Mouse (Mus musculus) embryonic facial prominence, embryonic 11.5 days (tissue): Measurements from ENCODE around the gene Nptn. TPM values are rescaled to one million over a fixed set of nuclear protein-coding genes. Genes with fewer than 3 reads are reported as not detected.

Experiments used
- ATAC-seq: fragments of 200-750 bp; cut with Nextera tagmentation; replicated peaks from 2 replicates; pipeline ENCODE4 v1.8.0; 2017; ENCODE audit warnings: low read depth; ENCODE audit not compliant: insufficient number of reproducible peaks, low FRiP score, low TSS enrichment
- DNase-seq: peaks from one replicate; pipeline ENCODE4 v3.0.0-alpha.2; 2015; ENCODE audit warnings: low spot score
- H3K27ac ChIP-seq: fragments of 300-500 bp; sonication (generic); replicated peaks from 2 replicates; pipeline ENCODE4 v1.5.1; 2014; ENCODE audit warnings: mild to moderate bottlenecking, low read depth, low read length, control low read depth
- H3K27me3 ChIP-seq: fragments of 300-500 bp; sonication (generic); 2 replicates; pipeline ENCODE4 v1.6.1; 2014; ENCODE audit warnings: mild to moderate bottlenecking, low read length, moderate library complexity, mixed read lengths; ENCODE audit not compliant: control insufficient read depth, insufficient read depth
- H3K36me3 ChIP-seq: fragments of 300-500 bp; sonication (generic); replicated peaks from 2 replicates; pipeline ENCODE4 v1.6.1; 2014; ENCODE audit warnings: low read depth, mild to moderate bottlenecking, low read length, moderate library complexity, mixed read lengths; ENCODE audit not compliant: control insufficient read depth, insufficient read depth
- H3K4me1 ChIP-seq: fragments of 300-500 bp; sonication (generic); 2 replicates; pipeline ENCODE4 v1.6.1; 2014; ENCODE audit warnings: low read length, mixed read lengths; ENCODE audit not compliant: control insufficient read depth, insufficient read depth
- H3K4me2 ChIP-seq: fragments of 300-500 bp; sonication (generic); 2 replicates; pipeline ENCODE4 v1.6.1; 2014; ENCODE audit warnings: low read depth, mild to moderate bottlenecking, control low read depth, low read length, moderate library complexity
- H3K4me3 ChIP-seq: fragments of 300-500 bp; sonication (generic); 2 replicates; pipeline ENCODE4 v1.5.1; 2014; ENCODE audit warnings: low read depth, low read length, control low read depth
- H3K9ac ChIP-seq: fragments of 300-500 bp; sonication (generic); replicated peaks from 2 replicates; pipeline ENCODE4 v1.6.1; 2014; ENCODE audit warnings: mild to moderate bottlenecking, control low read depth, low read length
- H3K9me3 ChIP-seq: fragments of 300-500 bp; sonication (generic); replicated peaks from 2 replicates; pipeline ENCODE4 v1.6.1; 2016; ENCODE audit warnings: mild to moderate bottlenecking, low read length, inconsistent platforms, mixed read lengths; ENCODE audit not compliant: control insufficient read depth
- WGBS: fragments of 180-500 bp; shearing (Covaris S2); extraction: QIAGEN DNeasy Blood & Tissue Kit; methylation state at CpG from one replicate; pipeline ENCODE4 v1.1.7; 2014; 5-methylcytosine and 5-hydroxymethylcytosine counted together
- polyA plus RNA-seq: library from polyadenylated mRNA; unstranded; fragments of >200 nt; fragmentation: Nextera tagmentation; extraction: Ambion mirVana; gene quantifications from 2 replicates; pipeline ENCODE4 v1.2.1, GENCODE M21; 2014

The Nptn gene
- polyA plus RNA-seq, 1 experiment from 2014 or later = 73.6 TPM

GRCm38 (mm10) chr9:58688076-58688475 is 106.0 kb downstream of the Nptn start:
- Histone ChIP-seq H3K4me1 (no peaks in the 10 kb centered on the region), H3K36me3 (no peaks in the 10 kb centered on the region), H3K27me3 (no peaks in the 10 kb centered on the region), H3K27ac (no peak overlapping the region), H3K4me2 (no peak overlapping the region), H3K9ac (no peak overlapping the region), H3K4me3 (no peak overlapping the region), H3K9me3 (no peaks in the 10 kb centered on the region)
- ATAC-seq = no peak
- 76% methylated on average over 4 of the region's 4 CpGs for WGBS
- no peak for DNase-seq

DNA sequence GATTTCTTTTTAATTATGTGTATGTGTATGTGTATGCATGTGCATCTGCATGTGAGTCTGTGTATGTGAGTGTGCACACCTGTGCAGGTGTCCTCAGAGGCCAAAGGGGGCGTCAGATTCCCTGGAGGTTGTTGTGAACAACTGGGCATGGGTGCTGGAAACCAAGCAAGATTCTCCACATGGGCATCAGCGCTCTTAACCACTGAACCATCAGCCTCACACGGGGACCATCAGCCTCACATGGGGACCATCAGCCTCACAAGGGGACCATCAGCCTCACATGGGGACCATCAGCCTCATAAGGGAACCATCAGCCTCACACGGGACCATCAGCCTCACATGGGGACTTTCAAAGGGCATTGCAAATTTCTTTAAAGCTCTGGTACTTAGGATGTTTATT is 108.7 kb downstream of the Nptn start:
- 83% methylated on average over 4 of the region's 4 CpGs for WGBS
- no peaks in the 10 kb centered on the region for H3K36me3 ChIP-seq
- H3K9ac ChIP-seq = no peak overlapping the region
- no peak overlapping the region for H3K27ac ChIP-seq
- no peak overlapping the region for H3K4me3 ChIP-seq
- no peaks in the 10 kb centered on the region for H3K27me3 ChIP-seq
- H3K4me1 ChIP-seq = no peaks in the 10 kb centered on the region
- H3K9me3 ChIP-seq = no peaks in the 10 kb centered on the region
- DNase-seq = no peak
- H3K4me2 ChIP-seq = no peak overlapping the region
- ATAC-seq = no peak

GRCm38 (mm10) chr9:58691471-58691870 is 109.4 kb downstream of the Nptn start:
- no peak overlapping the region for H3K4me3 ChIP-seq
- no peak overlapping the region for H3K9ac ChIP-seq
- no peak overlapping the region for H3K27ac ChIP-seq
- H3K9me3 ChIP-seq = no peaks in the 10 kb centered on the region
- WGBS = 82% methylated on average over 7 of the region's 7 CpGs
- H3K4me1 ChIP-seq = no peaks in the 10 kb centered on the region
- ATAC-seq (no peak), DNase-seq (no peak)
- H3K27me3 ChIP-seq = no peaks in the 10 kb centered on the region
- no peaks in the 10 kb centered on the region for H3K36me3 ChIP-seq
- H3K4me2 ChIP-seq = no peak overlapping the region

DNA sequence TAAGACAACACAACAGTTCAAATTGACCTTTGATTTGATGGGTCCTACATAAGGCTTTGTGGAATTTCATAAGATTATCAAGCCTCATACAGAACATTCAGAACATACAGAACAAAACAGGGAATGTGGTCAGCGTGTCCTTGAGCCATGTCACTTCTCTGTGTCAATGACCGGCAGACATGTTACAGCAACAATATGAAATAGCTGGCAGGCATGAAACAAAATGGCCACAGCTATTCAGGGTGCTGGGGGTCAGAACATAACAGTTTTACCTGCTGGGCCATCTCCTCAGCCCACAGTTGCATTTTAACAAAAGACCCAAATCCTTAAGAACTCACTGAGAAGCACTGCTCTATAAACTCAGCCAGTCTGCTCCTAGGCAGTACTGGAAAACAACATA is 116.4 kb downstream of the Nptn start:
- H3K9me3 ChIP-seq = no peaks in the 10 kb centered on the region
- WGBS = 91% methylated on average over 2 of the region's 2 CpGs
- no peaks in the 10 kb centered on the region for H3K4me1 ChIP-seq
- DNase-seq (no peak), ATAC-seq (no peak)
- no peak overlapping the region for H3K4me2 ChIP-seq
- no peaks in the 10 kb centered on the region for H3K27me3 ChIP-seq
- H3K4me3 ChIP-seq = no peak overlapping the region
- no peak overlapping the region for H3K27ac ChIP-seq
- H3K9ac ChIP-seq = no peak overlapping the region
- no peaks in the 10 kb centered on the region for H3K36me3 ChIP-seq

DNA sequence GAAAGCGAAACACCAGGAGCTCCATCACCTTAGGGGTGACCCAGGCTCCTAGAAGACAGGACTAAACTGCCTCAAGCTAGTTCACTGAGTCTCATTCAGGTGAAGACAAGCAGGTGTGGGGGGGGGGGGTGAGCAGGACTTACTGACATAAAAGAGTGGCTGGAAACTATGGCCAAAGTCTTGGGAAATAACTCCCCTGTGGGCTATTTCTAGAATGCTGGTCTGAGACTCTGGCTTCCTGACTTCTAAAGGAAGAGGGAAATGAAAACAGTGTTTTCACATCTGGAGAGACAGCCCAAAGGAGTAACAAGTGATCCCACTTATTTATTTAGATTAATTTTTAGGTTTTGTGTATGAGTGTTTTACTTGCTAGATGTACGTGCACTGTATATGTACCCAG is 119.7 kb downstream of the Nptn start:
- DNase-seq = no peak
- Histone ChIP-seq H3K27me3 (no peaks in the 10 kb centered on the region), H3K4me1 (no peaks in the 10 kb centered on the region), H3K9me3 (no peaks in the 10 kb centered on the region), H3K27ac (no peak overlapping the region), H3K4me2 (no peak overlapping the region), H3K9ac (no peak overlapping the region), H3K4me3 (no peak overlapping the region), H3K36me3 (no peaks in the 10 kb centered on the region)
- 77% methylated on average over 2 of the region's 2 CpGs for WGBS
- no peak for ATAC-seq

- no peaks in the 10 kb centered on the region for H3K36me3 ChIP-seq
- no peak for ATAC-seq
- 91% methylated on average over 7 of the region's 7 CpGs for WGBS
- H3K4me3 ChIP-seq = no peak overlapping the region
- H3K27ac ChIP-seq = no peak overlapping the region
- H3K27me3 ChIP-seq = no peaks in the 10 kb centered on the region
- H3K9me3 ChIP-seq = no peaks in the 10 kb centered on the region
- no peak for DNase-seq
- H3K4me1 ChIP-seq = no peaks in the 10 kb centered on the region
- H3K4me2 ChIP-seq = no peak overlapping the region
- H3K9ac ChIP-seq = no peak overlapping the region
Observed at GRCm38 (mm10) chr9:58703766-58704165, 121.7 kb downstream of the Nptn start.

DNA sequence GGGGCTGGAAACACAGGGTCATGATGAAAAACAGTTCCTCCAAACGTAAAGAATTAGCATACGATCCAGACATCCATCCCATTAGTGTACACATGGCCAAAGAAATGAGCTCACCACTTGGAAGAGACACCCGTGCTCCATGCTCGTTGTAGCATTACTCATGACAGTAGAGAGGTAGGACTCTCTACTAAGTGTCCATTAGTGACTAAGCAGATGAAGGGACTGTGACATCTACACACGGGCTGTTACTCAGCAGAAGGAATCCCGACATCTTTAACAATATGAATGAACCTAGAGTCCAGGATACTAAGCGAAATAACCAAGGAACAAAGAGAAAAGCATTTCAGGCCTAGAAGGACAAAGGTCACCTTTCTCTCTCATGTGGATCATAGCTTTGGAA is 124.0 kb downstream of the Nptn start:
- Histone ChIP-seq H3K36me3 (no peaks in the 10 kb centered on the region), H3K9me3 (no peaks in the 10 kb centered on the region), H3K27ac (no peak overlapping the region), H3K9ac (no peak overlapping the region), H3K4me3 (no peak overlapping the region), H3K27me3 (no peaks in the 10 kb centered on the region), H3K4me1 (no peaks in the 10 kb centered on the region), H3K4me2 (no peak overlapping the region)
- DNase-seq (no peak), ATAC-seq (no peak)
- 81% methylated on average over 7 of the region's 7 CpGs for WGBS
